Mouse (Mus musculus): Measurements from ENCODE around the gene A3galt2.

Gene A3galt2

DNA sequence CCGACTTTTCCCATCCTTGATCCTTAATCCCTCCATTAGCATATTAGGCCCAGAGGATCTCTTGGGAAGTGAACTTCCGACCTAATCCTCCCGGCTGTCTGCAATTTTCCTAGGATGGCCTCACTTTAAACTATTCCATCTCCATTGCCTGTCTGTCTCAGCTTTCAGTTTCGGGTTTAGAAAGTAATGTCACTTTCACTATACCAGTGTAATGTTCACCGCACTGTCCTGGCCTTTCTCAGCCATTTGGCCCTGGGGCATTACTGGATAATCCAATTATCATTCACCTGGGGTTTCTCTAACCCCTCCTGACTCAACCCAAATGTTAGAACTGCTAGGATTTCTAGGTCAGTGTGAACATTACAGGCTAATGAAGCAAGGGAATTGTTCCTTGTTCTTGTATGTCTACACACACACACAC is 26.7 kb upstream of the A3galt2 start:
- DNase-seq: no peak

- DNase-seq: no peak
Observed at GRCm38 (mm10) chr4:128729033-128729708, 26.0 kb upstream of the A3galt2 start.

GRCm38 (mm10) chr4:128729709-128730037 is 25.5 kb upstream of the A3galt2 start:
- peak; percentile 54 to 64 for DNase-seq

DNA sequence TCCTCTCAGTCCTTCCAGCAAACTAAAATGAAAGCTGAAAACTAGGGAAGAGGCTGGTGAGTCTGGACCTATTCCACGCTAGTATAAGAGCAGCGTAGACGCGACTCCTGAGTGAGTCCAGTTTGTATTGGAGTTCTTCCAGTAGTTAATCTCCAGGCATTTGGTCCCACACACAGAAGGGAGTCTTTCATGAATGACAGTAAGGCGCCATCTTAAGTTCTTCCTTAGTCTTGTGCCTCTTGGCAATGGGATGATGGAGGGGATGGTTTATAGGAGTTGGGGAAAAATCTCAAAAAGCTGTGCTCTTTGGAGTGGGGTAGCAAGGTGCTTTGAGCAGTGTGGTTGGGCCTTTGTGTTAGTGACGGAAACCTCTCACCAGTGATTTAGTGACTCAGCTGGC is 24.9 kb upstream of the A3galt2 start:
- no peak for DNase-seq

- no peak for DNase-seq
Observed at GRCm38 (mm10) chr4:128732794-128733193, 22.4 kb upstream of the A3galt2 start.

GRCm38 (mm10) chr4:128733496-128733895 is 21.7 kb upstream of the A3galt2 start:
- peak; percentile 35 to 46 for DNase-seq

- peak; percentile 75 to 88 for DNase-seq
Observed at GRCm38 (mm10) chr4:128734217-128734616, 20.9 kb upstream of the A3galt2 start.

DNA sequence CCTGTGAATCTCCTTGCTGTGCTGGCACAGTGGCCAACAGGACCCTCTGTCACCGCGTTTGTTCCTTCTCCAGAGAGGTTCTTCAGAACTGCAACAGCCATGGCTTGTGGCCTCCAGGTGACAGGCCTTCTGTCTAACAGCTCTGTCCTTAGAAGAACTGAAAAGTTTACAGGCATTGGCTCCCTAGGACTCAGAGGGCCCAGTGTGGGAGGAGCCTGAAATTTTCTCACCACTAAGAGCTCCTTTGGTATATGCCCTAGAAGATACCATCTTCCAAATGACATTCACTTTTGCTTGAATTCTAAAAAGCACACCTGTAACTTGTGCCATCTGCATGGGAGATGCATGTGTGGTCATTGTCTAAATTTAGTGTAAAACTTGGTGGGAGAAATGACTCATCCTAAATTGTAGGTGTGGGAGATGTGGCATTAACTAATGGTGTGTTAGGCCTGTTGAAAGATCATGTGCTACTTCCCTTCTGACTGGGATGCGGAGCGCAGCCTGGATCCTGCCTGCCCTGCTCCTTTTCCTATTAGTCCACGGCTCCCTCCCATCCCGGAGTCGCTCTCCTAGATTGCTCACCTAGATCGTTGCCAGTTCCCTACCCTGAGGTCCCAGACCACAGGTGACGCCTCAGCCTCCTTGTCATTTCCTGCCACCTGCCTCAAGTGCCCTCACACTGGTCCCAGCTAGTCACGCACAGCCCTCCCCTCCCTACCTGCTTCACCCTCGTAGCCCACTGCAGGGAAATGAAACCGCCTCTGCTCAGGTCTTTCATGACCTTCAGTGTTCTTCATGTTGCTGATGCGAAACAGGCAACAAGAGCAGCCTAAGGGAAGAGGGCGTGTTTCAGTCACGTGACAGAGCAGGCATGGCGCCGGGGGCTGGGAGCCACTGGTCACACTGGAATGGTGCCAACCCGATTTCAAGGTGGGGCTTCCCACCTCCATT is 20.2 kb upstream of the A3galt2 start:
- DNase-seq: peak; percentile 69 to 75

GRCm38 (mm10) chr4:128737137-128737589 is 18.0 kb upstream of the A3galt2 start:
- DNase-seq: no peak

DNA sequence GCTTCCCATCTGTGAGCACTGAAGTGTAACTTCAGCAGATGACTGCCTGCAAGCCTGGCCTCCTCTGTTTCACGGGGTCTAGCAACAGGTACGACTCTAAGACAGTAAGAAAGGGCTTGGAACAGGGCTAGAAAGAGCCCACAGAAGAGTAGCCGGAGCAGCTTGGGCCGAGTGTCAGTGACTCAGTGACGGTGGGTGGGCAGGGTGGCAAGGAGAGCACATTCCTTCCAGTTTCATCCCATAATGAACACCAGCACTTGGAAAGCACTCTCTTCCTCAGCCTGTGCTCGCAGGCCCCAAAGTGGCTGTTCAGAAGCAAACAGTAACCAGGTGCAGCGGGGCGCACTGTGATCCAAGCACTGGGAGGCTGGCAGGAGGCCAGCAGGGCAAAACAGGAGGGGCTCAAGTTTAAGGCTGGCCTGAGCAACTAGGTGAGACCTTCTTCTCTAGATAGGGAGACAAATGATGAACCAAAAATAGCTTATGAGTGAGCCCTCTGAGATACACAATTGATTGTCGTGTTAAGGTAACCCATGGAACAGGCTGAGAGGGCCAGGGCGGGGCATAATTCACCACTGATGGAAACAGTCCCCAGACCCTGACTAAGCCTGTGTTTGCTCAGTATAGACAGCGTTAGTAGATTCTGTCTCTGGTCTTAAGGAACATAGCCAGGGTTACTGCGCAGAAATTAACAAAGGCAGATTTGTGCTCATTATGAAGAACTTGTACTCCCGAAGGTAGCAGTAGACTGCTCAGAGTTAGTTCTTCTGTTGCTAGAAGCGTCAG is 17.1 kb upstream of the A3galt2 start:
- DNase-seq: peak in 1 of 2 experiments; percentile 49

DNA sequence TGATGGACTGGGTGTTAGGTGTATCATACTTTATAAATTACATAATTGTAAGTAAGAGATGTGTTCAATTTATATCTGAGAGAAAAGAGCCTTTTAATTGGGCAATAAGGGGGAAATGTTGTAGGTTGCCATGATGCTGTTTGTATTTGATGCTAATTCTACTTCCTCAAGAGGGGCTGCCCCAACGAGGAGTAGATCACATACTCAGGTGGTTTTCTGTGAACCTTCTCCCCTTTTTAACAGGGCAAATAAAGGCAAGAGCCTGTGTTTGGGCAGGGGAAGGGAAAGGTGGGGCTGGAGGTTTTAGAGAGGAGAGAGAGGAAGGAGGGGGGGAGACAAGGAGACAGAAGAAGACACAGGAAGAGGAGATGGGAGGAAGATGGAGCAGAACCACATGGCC is 14.3 kb upstream of the A3galt2 start:
- DNase-seq: no peak

- no peak for DNase-seq
Observed at GRCm38 (mm10) chr4:128741906-128742305, 13.3 kb upstream of the A3galt2 start.

GRCm38 (mm10) chr4:128742379-128742970 is 12.7 kb upstream of the A3galt2 start:
- no peak for DNase-seq

DNA sequence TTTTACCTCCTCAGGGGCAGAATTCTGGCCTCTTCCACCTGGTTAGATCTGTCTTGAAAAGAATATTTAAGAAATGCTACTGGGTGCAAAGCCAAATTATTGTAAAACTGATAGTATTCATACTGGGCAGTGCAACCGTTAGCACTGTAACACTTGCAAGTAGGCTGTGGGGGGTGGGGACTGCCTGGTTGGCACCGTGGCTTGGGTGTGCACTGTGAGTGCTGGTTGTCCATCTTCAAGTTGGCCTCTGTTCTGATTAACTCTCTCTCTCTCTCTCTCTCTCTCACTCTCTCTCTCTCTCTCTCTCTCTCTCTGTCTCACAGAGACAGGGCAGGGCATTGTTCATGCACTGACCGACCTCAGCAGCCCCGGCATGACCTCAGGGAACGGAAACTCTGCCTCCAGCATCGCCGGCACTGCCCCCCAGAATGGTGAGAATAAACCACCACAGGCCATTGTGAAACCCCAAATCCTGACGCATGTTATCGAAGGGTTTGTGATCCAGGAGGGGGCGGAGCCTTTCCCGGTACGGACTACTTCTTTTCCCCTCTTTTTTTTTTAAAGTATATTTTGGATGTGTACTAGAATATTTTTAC is 12.0 kb upstream of the A3galt2 start:
- no peak for DNase-seq

DNA sequence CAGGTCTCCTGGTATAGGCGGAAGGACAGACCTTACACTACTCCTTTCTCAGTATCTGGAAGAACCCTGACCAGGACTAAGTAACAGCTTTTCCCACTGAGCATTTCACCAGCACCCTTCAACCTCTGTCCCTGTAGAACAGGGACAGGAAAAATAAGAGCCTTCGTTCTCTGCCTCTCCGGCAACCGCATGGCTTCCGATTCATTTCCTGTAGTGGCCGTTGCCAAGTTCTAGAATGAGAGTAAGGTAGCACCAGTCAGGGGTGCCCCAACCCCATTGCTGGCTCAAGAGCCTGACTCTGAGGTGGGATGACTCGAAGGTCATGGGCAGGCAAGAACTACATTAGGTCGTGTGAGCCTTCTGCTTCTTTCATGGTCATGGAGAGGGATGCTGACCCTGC is 10.0 kb upstream of the A3galt2 start:
- no peak for DNase-seq

GRCm38 (mm10) chr4:128747614-128748270 is 7.4 kb upstream of the A3galt2 start:
- DNase-seq: peak in 1 of 2 experiments; percentile 49

GRCm38 (mm10) chr4:128748309-128748708 is 6.9 kb upstream of the A3galt2 start:
- no peak for DNase-seq

- peak in 1 of 2 experiments; percentile 50 for DNase-seq
Observed at GRCm38 (mm10) chr4:128751006-128751405, 4.2 kb upstream of the A3galt2 start.

DNA sequence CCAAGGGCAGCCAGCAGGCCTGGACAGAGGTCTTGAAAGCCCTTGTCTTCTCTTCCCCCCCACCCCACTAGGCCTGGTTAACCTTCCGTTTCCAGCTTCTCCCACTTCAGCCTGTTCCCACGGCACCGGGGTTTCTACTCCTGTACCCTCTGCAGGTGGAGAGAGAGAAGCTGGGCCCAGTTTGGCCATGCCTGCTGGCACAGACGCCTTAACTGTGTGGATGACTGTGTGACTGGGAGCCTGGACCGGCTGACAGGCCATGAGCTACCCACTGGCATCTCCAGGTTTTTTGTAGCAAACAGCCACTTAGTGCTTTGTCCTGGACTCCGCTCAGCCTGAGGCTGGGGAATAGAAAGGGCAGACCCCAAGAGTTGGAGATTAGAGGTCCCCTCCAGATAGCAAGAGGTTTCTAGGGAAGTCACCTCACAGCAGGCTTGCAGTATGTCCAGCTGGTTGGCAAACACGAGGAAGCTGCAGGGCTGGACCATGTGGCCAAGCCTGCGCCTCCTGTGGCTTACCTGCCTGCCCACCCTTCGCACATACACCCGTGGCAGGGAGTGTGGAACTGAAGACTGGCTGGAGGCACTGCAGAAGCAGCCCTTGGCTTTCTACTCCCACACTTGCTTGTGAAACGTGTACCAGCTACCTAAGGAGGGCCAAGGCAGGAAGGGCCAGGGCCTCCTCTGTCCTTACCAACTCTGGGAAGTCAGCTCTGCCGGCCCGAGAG is 3.0 kb upstream of the A3galt2 start:
- DNase-seq: no peak

GRCm38 (mm10) chr4:128753571-128753970 is 1.6 kb upstream of the A3galt2 start:
- no peak for DNase-seq

DNA sequence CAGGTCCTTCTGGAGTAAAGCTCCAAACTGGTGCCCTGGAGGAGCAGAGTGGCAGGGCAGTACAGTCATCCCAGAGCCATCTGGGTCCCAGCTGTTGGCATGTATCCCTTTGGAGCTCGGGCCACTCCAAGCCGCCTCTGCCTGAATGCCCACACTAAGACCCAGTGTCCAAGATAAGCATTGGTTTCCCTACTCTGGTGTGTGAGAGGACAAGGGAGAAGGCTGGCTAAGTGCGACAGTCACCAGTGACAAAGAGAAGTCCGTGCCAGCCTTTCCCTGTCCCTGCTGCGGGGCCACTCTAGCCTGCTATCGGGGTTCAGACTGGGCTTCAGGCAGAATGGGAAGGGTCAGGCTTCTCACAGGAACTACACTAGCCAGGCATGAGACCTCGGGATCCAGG is 736 bp downstream of the A3galt2 start:
- no peak for DNase-seq
